ENCODE assay signal across 11 mouse cellular contexts in genomic region chr5:50698084-50698483, GRCm38 (mm10).
A peak's percentile ranks its signal among the peaks of the same experiment; 100 is the strongest.
DNase-seq lines count a peak whose midpoint lies in the region; ATAC-seq lines count a peak whose summit lies in the region.
"Had no signal": no experiment of that assay in that cellular context is flagged by ENCODE, and none has a peak within 500 bp of the region (broad histone marks: within the 10 kb centered on the region; RNA-seq: fewer than 3 reads in every experiment).

No protein-coding gene starts in this region.

- peak; percentile 33; the same call in 1 of the 2 replicates for ATAC-seq in kidney, embryonic 15.5 days (replicated peaks; ENCODE audit: low FRiP score)
- no peak for ATAC-seq in kidney, embryonic 14.5 days (ENCODE audit: low FRiP score, low TSS enrichment)
- ATAC-seq in forebrain, embryonic 13.5 days = peak; percentile 62; the same call in 1 of the 2 replicates
- ATAC-seq in midbrain, embryonic 14.5 days (ENCODE audit: low FRiP score, low TSS enrichment) = no peak

- peak; percentile 66 for DNase-seq in Muller cell, postnatal 12 days (ENCODE audit: inconsistent ontology term)
- DNase-seq in midbrain, embryonic 14.5 days = peak; percentile 71
- DNase-seq in thymus, postnatal 4 days = no peak
- no peak for DNase-seq in heart, adult 9 months (ENCODE audit: low spot score in 2 of 2)
- no peak for DNase-seq in lung, postnatal 25 days (ENCODE audit: low spot score)
- DNase-seq: cerebellum, postnatal 36 days; gastrocnemius, postnatal 10 days; lung, adult 18-20 months had no signal

- H3K9ac ChIP-seq in kidney, embryonic 15.5 days = no peak overlapping the region
- H3K9ac ChIP-seq in kidney, embryonic 14.5 days (ENCODE audit: low read depth, low read length) = no peak overlapping the region
- no peak overlapping the region for H3K9ac ChIP-seq in forebrain, embryonic 13.5 days
- no peak overlapping the region for H3K9ac ChIP-seq in midbrain, embryonic 14.5 days (replicated peaks; ENCODE audit: low read length)

- 0 out of 2 replicates have a peak, but pooled peaks cover 4% of the 10 kb centered on the region for H3K4me1 ChIP-seq in kidney, embryonic 15.5 days
- no peaks in the 10 kb centered on the region for H3K4me1 ChIP-seq in kidney, embryonic 14.5 days (ENCODE audit: control insufficient read depth, insufficient read depth, low read length)
- H3K4me1 ChIP-seq in forebrain, embryonic 13.5 days = peaks cover 3% of the 10 kb centered on the region; the same call in 1 of the 2 replicates
- 0 out of 2 replicates have a peak, but pooled peaks cover 3% of the 10 kb centered on the region for H3K4me1 ChIP-seq in midbrain, embryonic 14.5 days (ENCODE audit: control insufficient read depth, insufficient read depth, low read length)

- H3K36me3 ChIP-seq in kidney, embryonic 15.5 days = no peaks in the 10 kb centered on the region
- H3K36me3 ChIP-seq in kidney, embryonic 14.5 days (ENCODE audit: control insufficient read depth, insufficient read depth, low read length) = no peaks in the 10 kb centered on the region
- no peaks in the 10 kb centered on the region for H3K36me3 ChIP-seq in forebrain, embryonic 13.5 days (ENCODE audit: poor library complexity, severe bottlenecking)
- no peaks in the 10 kb centered on the region for H3K36me3 ChIP-seq in midbrain, embryonic 14.5 days (ENCODE audit: control insufficient read depth, insufficient read depth, low read length)

- no peak overlapping the region for H3K4me3 ChIP-seq in kidney, embryonic 15.5 days (replicated peaks)
- H3K4me3 ChIP-seq in kidney, embryonic 14.5 days (ENCODE audit: low read length) = no peak overlapping the region
- H3K4me3 ChIP-seq in forebrain, embryonic 13.5 days = no peak overlapping the region
- no peak overlapping the region for H3K4me3 ChIP-seq in midbrain, embryonic 14.5 days (replicated peaks; ENCODE audit: low read depth, low read length)

- 18% methylated on average over 2 of the region's 2 CpGs for WGBS in kidney, embryonic 15.5 days
- WGBS in kidney, embryonic 14.5 days = 25% methylated on average over 2 of the region's 2 CpGs
- 10% methylated on average over 2 of the region's 2 CpGs for WGBS in forebrain, embryonic 13.5 days
- 15% methylated on average over 2 of the region's 2 CpGs for WGBS in midbrain, embryonic 14.5 days

- H3K9me3 ChIP-seq in kidney, embryonic 15.5 days (replicated peaks) = no peaks in the 10 kb centered on the region
- no peaks in the 10 kb centered on the region for H3K9me3 ChIP-seq in kidney, embryonic 14.5 days (ENCODE audit: control insufficient read depth, low read length)
- H3K9me3 ChIP-seq in forebrain, embryonic 13.5 days (replicated peaks) = no peaks in the 10 kb centered on the region
- H3K9me3 ChIP-seq in midbrain, embryonic 14.5 days (ENCODE audit: control insufficient read depth, low read length) = no peaks in the 10 kb centered on the region

- H3K27me3 ChIP-seq in kidney, embryonic 15.5 days = no peaks in the 10 kb centered on the region
- H3K27me3 ChIP-seq in kidney, embryonic 14.5 days (ENCODE audit: control insufficient read depth, insufficient read depth, low read length) = no peaks in the 10 kb centered on the region
- H3K27me3 ChIP-seq in forebrain, embryonic 13.5 days = no peaks in the 10 kb centered on the region
- no peaks in the 10 kb centered on the region for H3K27me3 ChIP-seq in midbrain, embryonic 14.5 days (ENCODE audit: control insufficient read depth, insufficient read depth, low read length)

- no peak overlapping the region for H3K27ac ChIP-seq in kidney, embryonic 15.5 days
- no peak overlapping the region for H3K27ac ChIP-seq in kidney, embryonic 14.5 days (ENCODE audit: low read depth, low read length)
- H3K27ac ChIP-seq in forebrain, embryonic 13.5 days = no peak overlapping the region
- no peak overlapping the region for H3K27ac ChIP-seq in midbrain, embryonic 14.5 days (replicated peaks; ENCODE audit: low read depth, low read length)

- H3K4me2 ChIP-seq in kidney, embryonic 15.5 days = no peak overlapping the region
- H3K4me2 ChIP-seq in kidney, embryonic 14.5 days (replicated peaks; ENCODE audit: low read depth, low read length) = no peak overlapping the region
- no peak overlapping the region for H3K4me2 ChIP-seq in forebrain, embryonic 13.5 days
- H3K4me2 ChIP-seq in midbrain, embryonic 14.5 days (ENCODE audit: low read length) = no peak overlapping the region

Comparison
In these comparisons a context has a peak if more than half of its experiments do, and no peak if none do; other contexts are left out.
1. ATAC-seq: peak in kidney, embryonic 15.5 days (single experiment) and forebrain, embryonic 13.5 days (single experiment); none in kidney, embryonic 14.5 days (single experiment) and midbrain, embryonic 14.5 days (single experiment).
2. DNase-seq: peak in Muller cell, postnatal 12 days (single experiment) and midbrain, embryonic 14.5 days (single experiment); none in thymus, postnatal 4 days (single experiment), heart, adult 9 months (0 of 2) and lung, postnatal 25 days (single experiment).